Mouse (Mus musculus) left cerebral cortex, adult 9 months (tissue): ENCODE results near the gene Cdrt4.
A peak's percentile ranks its signal among the peaks of the same experiment; 100 is the strongest.

ENCODE experiments used
- DNase-seq, 2 experiments: peaks; one replicate each; pipeline ENCODE4 v3.0.0; 2022; ENCODE audit warnings: low spot score in 2 of 2

Gene Cdrt4

GRCm38 (mm10) chr11:62951012-62951411 lies at the start of gene Cdrt4:
Gene Cdrt4 (plus strand): TSS chr11:62951193.
- no peak for DNase-seq

DNA sequence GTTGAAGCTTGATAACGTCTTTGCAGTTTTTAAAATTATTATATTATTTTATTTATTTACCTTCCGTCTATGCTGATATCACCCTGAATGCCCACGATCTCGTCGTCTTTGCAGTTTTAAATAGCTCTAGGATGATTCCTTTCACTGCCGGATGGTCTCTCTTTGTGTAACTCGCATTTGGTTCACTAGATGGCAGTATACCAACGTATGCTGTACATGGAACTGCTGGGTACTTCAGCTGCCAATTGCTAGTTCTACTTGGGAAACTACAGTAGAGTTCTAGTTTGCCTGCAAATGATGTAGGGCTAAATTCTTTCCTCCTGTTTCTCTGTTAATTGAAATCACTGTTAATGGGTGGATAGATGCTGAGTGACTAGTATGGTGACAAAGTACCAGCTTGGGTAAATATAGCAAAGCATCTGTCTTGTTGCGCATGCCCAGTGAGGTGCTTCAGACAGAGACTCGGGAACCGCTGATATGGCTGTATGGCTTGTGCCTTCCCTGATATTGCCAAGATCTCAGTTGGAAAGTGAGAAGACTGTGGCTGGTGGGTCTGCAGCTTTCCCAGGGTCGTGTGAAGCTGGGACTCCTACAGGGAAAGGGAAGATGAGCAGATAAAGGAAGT lies 49.2 kb upstream of the Cdrt4 start:
- peak; percentile 65 to 88 for DNase-seq

GRCm38 (mm10) chr11:62903871-62904495 lies 47.0 kb upstream of the Cdrt4 start:
- DNase-seq = no peak

- no peak for DNase-seq
Measured at GRCm38 (mm10) chr11:62909720-62910306, 41.2 kb upstream of the Cdrt4 start.

DNA sequence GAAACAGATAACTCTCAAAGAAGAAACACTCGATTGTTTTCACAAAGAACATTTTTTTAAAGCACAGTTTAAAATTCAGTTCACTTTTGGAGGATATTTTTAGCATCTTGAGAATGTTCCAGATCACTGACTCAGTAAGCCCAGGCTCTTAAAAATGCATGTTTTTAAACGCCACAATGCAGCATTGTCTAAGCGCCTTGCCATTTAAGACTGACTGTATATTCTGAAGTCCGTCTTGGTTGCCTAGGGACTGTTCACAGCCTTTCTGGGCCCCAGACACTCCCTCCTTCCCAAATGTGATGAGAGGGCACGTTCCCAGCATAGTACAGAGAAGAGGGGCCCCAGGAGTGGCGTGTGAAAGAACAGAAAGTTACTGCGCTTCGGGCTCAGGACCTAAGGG lies 39.6 kb upstream of the Cdrt4 start:
- DNase-seq = peak in 1 of 2 experiments; percentile 40

DNA sequence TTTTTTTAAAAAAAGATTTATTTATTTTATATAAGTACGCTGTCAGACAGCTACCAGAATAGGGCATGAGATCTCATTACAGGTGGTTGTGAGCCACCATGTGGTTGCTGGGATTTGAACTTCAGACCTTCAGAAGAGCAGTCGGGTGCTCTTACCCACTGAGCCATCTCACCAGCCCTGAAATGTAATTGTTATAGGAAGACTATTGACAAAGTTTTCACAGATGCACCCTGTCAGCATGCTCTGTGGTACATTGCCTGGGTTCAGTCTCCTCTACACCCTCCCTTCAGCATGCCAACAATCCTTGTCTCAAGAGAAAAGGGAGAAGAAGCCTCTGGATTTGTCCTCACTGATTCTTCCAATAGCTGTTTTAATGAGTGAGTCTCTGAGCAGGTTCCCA lies 37.9 kb upstream of the Cdrt4 start:
- no peak for DNase-seq

GRCm38 (mm10) chr11:62914532-62914931 lies 36.5 kb upstream of the Cdrt4 start:
- no peak for DNase-seq

- DNase-seq = no peak
Measured at GRCm38 (mm10) chr11:62915486-62915885, 35.5 kb upstream of the Cdrt4 start.

GRCm38 (mm10) chr11:62916765-62917164 lies 34.2 kb upstream of the Cdrt4 start:
- no peak for DNase-seq

- DNase-seq = no peak
Measured at GRCm38 (mm10) chr11:62919946-62920742, 30.8 kb upstream of the Cdrt4 start.

DNA sequence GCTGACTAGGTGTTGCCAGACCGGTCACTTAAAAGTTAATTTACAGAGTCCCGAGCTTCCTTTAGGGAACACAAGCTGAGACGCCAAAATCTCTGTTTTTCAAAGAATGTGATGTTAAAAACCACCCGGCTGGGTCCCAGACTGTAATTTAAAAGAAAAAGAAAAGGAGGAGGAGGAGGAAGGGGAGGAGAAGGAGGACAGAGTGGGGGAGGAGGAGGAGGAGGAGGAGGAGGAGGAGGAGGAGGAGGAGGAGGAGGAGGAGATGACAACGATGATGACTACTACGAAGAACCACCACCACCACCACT lies 30.3 kb upstream of the Cdrt4 start:
- DNase-seq = no peak

DNA sequence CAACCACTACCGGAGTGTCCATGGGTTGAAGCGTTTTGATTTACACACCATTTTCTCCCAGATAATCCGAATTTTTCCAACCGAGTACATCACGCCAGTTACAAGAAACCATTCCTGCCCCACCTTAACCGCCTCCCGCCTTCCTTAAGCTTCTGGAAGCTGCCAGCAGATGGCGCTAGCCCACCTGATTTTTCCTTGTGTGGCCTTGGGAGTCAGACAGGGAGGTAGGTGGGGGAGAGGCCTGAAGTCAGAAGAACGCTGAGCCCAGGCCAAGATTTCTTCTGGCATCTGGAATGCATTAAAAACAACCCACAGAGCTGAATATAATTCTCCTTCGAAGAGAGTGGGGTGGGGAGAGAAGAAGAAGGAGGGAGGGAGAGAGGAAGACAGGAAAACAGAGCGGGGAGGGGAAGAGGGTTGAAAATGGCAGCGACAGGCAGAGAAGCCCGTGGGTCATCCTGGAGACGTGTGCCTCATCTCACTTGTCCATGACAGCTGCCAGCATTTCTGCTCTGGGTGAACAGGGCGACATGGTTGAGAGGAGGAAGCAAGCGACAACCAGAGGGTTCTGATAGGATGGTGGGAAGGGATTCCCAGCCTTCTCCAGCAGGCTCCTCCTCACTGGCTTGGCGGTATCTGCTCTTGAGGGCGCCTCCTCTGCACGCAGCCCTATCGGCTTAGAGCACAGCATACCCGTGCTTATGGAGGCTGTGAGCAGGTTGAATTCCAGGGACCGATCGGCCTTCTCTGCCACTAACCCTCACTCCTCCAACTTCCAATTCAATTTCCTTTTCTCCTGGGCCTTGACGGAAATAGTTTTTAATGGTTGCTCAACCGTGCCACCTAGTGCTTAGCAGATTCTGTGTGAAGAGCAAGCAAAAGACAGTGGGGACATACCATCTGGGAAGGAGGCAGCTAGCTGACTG lies 29.7 kb upstream of the Cdrt4 start:
- DNase-seq = peak; percentile 78 to 96

DNA sequence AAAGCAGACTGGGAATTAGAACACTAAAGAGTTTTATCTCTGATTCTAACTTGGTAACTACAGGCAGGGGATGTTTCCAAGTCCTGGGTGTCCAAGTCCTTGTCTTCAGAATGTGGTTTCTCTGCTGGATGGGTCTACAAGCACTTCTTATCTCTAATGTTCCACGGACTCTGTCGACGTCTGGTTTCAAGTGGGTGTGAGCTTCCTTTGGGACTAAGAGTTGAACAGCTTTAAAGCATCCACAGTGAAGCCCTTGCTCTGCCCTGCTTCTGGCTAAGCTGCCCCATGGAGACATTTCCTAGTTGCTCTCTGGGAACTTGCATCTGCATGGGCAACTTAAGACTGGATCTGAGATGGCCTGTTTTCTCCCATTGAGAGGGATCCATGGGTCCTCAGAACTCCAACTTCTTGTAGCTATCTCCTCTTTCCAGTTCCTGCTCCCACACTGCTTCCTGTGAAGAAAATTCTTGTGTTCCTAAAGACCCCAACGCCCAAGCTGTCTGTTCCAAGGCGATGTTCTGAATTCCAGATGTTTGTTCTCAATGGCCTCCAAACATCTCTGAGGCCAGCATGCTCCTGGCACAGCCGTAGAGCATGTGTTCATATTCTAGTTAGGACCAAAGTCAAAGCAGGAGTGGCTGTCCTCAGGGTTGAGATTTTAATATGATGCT lies 26.8 kb upstream of the Cdrt4 start:
- DNase-seq = no peak

- DNase-seq = no peak
Measured at GRCm38 (mm10) chr11:62929799-62930198, 21.2 kb upstream of the Cdrt4 start.

GRCm38 (mm10) chr11:62930574-62930973 lies 20.4 kb upstream of the Cdrt4 start:
- no peak for DNase-seq

DNA sequence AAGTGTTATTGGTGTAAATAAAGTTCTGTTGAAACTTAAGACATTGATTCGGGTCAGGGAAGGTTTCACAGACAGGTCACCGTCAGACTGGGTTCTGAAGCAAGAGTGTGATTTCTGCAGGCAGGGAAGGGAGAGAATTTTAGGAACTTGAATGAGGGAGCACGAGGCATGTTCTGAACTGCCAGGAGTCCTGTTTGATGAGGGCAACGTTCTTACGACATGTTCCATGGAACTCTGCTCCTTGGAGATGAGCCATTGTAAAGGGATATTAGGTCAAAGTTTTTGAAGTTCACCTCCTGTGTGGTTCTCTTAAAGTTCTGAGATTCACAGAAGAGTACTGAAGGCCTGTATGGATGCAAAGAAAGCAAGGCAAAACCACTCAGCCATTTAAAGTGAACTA lies 19.9 kb upstream of the Cdrt4 start:
- DNase-seq = no peak

GRCm38 (mm10) chr11:62933099-62933498 lies 17.9 kb upstream of the Cdrt4 start:
- no peak for DNase-seq

DNA sequence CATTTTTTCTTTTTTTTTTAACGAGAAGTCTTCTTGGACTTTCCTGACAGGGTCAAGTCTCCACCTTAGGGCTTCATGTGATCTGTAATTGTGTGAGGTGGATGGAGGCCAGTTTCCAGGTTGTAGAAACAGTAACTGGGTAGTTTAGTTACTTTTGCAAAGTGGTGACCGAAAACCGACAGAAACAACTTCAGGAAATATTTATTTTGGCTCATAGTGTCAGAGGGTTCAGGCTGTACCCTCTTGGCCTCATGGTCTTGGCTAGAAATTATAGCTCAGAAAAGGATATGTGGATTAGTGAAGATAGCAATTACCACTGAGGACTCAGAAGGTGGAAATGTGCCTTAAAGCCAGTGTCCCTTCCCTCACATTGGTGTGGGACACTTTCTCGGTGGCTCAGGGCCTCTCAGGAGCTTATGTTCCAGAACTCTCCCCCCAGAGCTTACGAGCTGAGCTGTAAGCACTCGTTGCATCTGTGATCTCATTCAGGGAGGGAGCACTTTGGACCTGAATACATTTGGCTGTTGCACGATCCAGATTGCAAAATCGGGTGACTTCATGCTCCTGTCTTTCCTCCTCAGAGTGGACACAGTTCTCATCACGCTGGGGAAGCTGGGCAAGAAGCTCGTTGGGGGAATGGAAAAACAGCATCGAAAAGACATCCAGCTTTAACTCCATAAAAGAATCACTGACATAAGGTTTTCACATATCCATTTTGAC lies 16.0 kb upstream of the Cdrt4 start:
- DNase-seq = no peak

DNA sequence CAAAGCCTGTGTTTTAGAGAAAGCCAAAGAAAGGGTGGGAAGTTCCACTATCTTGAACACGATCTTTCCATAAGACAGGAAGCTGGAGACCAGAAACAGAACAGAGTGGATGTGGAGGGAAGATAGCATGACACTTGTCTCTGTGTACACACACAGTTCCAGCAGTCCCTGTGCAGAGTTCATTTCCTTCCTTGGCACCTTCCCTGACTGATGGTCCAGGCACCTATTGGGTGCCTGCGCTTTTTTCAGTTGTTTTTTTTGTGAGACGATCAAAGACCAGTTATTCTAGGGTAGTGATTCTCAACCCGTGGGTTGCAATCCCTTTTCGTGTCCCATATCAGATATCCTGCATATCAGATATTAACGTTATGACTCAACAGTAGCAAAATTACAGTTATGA lies 13.0 kb upstream of the Cdrt4 start:
- no peak for DNase-seq

DNA sequence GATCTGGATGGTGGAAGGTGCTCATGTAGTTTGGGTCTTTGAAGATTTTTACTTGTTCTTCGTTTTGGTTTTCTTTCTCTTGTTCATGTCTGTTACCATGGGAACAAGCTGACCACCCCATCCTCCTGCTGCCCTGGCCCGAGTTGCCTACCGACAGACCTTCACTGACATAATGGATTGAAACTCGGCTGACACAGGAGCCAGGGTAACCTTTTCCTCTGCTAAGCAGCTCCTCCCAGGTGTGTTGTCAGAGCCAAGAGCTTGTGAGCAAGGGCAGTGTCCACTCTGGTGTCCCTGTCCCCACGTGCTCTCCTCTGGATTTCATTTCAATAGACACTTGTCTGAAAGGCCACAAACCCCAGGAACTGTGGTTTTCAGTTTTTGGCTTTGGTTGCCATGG lies 12.1 kb upstream of the Cdrt4 start:
- DNase-seq = no peak
